Mouse (Mus musculus) G1E (cell line): ENCODE results near the gene Slc25a26. TPM values are rescaled to one million over a fixed set of nuclear protein-coding genes. Genes with fewer than 3 reads are reported as not detected.

Source experiments
- ATAC-seq: 2 replicates; pipeline ENCODE4 v1.8.0; 2016; ENCODE audit warnings: mild to moderate bottlenecking; ENCODE audit not compliant: insufficient number of reproducible peaks, poor library complexity, low FRiP score, severe bottlenecking; ENCODE audit errors: extremely low read depth
- DNase-seq: peaks from one replicate; pipeline ENCODE4 v3.0.0; 2012; ENCODE audit warnings: low spot score
- H3K27me3 ChIP-seq: 2 replicates; pipeline ENCODE4 v1.6.1; 2012; ENCODE audit warnings: mild to moderate bottlenecking, low read length, inconsistent platforms; ENCODE audit not compliant: insufficient read depth
- H3K36me3 ChIP-seq: replicated peaks from 2 replicates; pipeline ENCODE3; 2012; ENCODE audit warnings: mild to moderate bottlenecking, inconsistent platforms
- H3K4me1 ChIP-seq: 2 replicates; pipeline ENCODE4 v1.6.1; 2012; ENCODE audit warnings: low read depth, low read length, inconsistent platforms, mixed read lengths; ENCODE audit not compliant: insufficient read depth
- H3K4me3 ChIP-seq: 2 replicates; pipeline ENCODE4 v1.5.1; 2012; ENCODE audit warnings: low read depth, mild to moderate bottlenecking, inconsistent platforms, low read length, moderate library complexity, mixed read lengths
- H3K9me3 ChIP-seq: replicated peaks from 2 replicates; pipeline ENCODE4 v1.6.1; 2012; ENCODE audit warnings: inconsistent platforms
- CTCF ChIP-seq: IDR thresholded peaks from 2 replicates; pipeline ENCODE4 v1.5.1; 2012; ENCODE audit warnings: low read depth, low read length, inconsistent platforms, mixed read lengths
- GATA1 ChIP-seq: IDR thresholded peaks from 2 replicates; pipeline ENCODE4 v1.6.1; 2012; ENCODE audit warnings: borderline replicate concordance, low read length, inconsistent platforms, mixed read lengths
- GATA2 ChIP-seq: IDR thresholded peaks from 2 replicates; pipeline ENCODE4 v1.6.1; 2012; ENCODE audit warnings: low read depth, low read length, inconsistent platforms, borderline replicate concordance
- POLR2AphosphoS5 ChIP-seq: IDR thresholded peaks from 2 replicates; pipeline ENCODE4 v1.6.1; 2012; ENCODE audit warnings: low read depth, low read length, inconsistent platforms; ENCODE audit not compliant: insufficient replicate concordance
- TAL1 ChIP-seq: conservative IDR thresholded peaks from 2 replicates; pipeline ENCODE4 v1.6.1; 2012; ENCODE audit warnings: low read depth, low read length, inconsistent platforms, mixed read lengths
- polyA plus RNA-seq: library from polyadenylated mRNA; stranded (reverse); fragments of >175 nt; gene quantifications from 2 replicates; pipeline ENCODE4 v1.2.3, GENCODE M21; 2012
- total RNA-seq, 2 experiments: library from RNA; stranded (forward) in 1 of 2; stranded (reverse) in 1 of 2; fragments of 200-1000 nt in 1 of 2; fragments of >200 nt in 1 of 2; fragmentation: Nextera tagmentation in 1 of 2; gene quantifications; 2 replicates each; pipeline ENCODE4 v1.2.3; 2014 to 2017

Gene Slc25a26
- total and polyA plus RNA-seq, 3 experiments, result 3.3 to 11.8 (median 7.0) TPM

- TF ChIP-seq CTCF, result no peak
- no peak for TF ChIP-seq POLR2AphosphoS5
- no peak for TF ChIP-seq TAL1
- no peak for TF ChIP-seq GATA1
- no peak for TF ChIP-seq GATA2
- H3K4me1 ChIP-seq, result peaks cover 25% of the 10 kb centered on the region
- no peak for DNase-seq
- peaks cover 50% of the 10 kb centered on the region for H3K27me3 ChIP-seq
- no peak for ATAC-seq
- H3K4me3 ChIP-seq, result no peak overlapping the region
- peaks cover 71% of the 10 kb centered on the region for H3K36me3 ChIP-seq
- no peaks in the 10 kb centered on the region for H3K9me3 ChIP-seq
These were observed 152.6 kb downstream of the Slc25a26 start for GRCm38 (mm10) chr6:94652659-94653213.

GRCm38 (mm10) chr6:94653388-94654316 lies 153.5 kb downstream of the Slc25a26 start:
- peaks cover 24% of the 10 kb centered on the region for H3K4me1 ChIP-seq
- TF ChIP-seq GATA2, result no peak
- peaks cover 71% of the 10 kb centered on the region for H3K36me3 ChIP-seq
- H3K27me3 ChIP-seq, result peaks cover 50% of the 10 kb centered on the region
- H3K9me3 ChIP-seq, result no peaks in the 10 kb centered on the region
- no peak for DNase-seq
- no peak for ATAC-seq
- H3K4me3 ChIP-seq, result no peak overlapping the region

Other genes with a start within 250 kb of the Slc25a26 start
- 1.6 and 7.7 TPM in 2 replicates for gene Magi1, start 216.4 kb upstream of the Slc25a26 start, total RNA-seq (2014; fragmentation: Nextera tagmentation)
- 10.0 and 11.0 TPM in 2 replicates for gene Magi1, start 216.4 kb upstream of the Slc25a26 start, total RNA-seq (2017)
- 0.21 and 0.29 TPM in 2 replicates for gene Magi1, start 216.4 kb upstream of the Slc25a26 start, polyA plus RNA-seq
- 19.8 and 23.6 TPM in 2 replicates for gene Lrig1, start 199.8 kb downstream of the Slc25a26 start, total RNA-seq (2014; fragmentation: Nextera tagmentation)
- gene Lrig1, start 199.8 kb downstream of the Slc25a26 start, total RNA-seq (2017), result 9.7 and 12.0 TPM in 2 replicates
- 5.9 and 7.0 TPM in 2 replicates for gene Lrig1, start 199.8 kb downstream of the Slc25a26 start, polyA plus RNA-seq